Mouse (Mus musculus): ENCODE results near the gene Npas2. TPM values are rescaled to one million over a fixed set of nuclear protein-coding genes. Genes with fewer than 3 reads are reported as not detected.
A peak's percentile ranks its signal among the peaks of the same experiment; 100 is the strongest.

The Npas2 gene
- total RNA-seq, 2 experiments from 2014 or later = 55.3 to 67.1 TPM

DNA sequence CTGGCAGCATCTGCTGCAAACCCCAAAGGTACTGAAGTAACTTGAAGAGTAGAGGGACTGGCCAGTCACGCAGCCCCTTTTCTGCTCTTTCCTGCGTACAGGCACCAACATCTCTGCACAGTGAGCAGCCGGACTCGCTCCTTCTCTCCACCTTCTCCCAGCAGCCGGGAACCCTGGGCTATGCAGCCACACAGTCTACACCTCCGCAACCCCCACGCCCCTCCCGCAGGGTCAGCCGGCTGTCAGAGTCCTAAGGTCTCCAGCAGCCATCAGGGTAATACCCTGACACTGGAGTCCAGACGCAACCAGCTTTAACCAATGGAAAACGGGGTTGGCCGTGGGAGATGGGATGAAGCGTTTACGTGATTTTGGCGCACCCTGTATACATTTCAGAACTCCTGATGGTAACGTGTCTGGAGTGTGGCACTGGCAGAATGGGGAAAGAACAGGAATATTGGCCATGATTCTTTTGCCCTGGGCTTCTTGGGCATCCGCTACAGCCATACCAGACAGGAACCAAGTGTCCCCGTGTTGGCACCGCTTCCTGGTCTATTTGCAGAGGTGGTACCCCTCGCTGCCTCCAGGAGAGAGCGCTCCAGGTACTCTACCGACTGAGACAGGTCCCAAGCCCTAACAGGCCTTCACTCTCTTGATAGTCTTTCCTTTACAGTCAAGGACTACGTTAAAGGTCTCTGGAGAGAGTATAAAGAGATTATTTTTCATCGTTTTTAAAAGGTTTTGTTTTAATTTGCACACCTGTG lies 168.4 kb downstream of the Npas2 start:
- intact Hi-C loops (cut with DNase I) = no loop called here
- DNase-seq (ENCODE audit: low spot score in 2 of 2) = no peak

DNA sequence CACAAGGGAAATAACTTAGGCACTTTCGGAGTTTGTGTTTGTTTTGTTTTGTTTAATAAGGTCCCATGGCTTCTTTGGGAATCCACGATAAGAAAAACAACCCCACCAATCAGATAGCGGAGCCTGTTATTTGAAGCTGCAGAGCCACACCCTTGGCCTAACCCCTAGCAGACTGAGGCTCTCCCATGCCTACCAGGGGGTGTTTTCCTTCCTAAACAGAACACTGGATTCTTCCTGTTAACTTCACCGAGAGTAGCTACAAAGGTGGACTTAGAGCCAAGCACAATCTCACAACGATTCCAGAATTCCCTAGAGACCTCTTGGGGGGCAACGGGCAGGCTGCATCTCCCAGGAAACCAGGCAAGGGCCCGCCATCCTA lies 169.0 kb downstream of the Npas2 start:
- intact Hi-C loops (cut with DNase I) = no loop called here
- DNase-seq (ENCODE audit: low spot score in 2 of 2) = no peak

- intact Hi-C loops (cut with DNase I) = loop anchor here (5.0 kb wide), 1 partner anchor 363 kb away; no protein-coding TSS in a partner anchor
- DNase-seq (ENCODE audit: low spot score in 2 of 2) = no peak
Measured at GRCm38 (mm10) chr1:39365562-39365961, 172.0 kb downstream of the Npas2 start.

DNA sequence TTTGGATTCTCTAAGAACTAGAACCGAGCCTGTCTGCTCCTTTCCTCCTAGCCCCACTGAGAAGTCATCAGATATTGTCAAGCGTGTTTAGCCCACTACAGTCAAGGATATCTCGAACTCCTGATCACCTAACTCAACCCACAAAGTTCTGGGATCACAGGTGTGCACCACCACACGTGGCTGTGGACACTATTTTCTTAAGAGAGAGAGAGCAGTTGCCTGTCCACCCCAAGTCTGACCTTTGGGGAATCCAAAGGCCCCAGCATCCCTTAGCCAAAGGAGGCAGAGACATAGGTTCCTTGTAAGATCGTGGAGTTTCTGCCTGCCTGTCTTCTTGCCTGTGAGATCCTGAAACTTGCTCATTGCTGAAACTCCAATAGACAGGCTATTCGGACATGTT lies 173.5 kb downstream of the Npas2 start:
- intact Hi-C loops (cut with DNase I) = loop anchor here (5.0 kb wide), 1 partner anchor 365 kb away; no protein-coding TSS in a partner anchor
- peak in 1 of 2 experiments; percentile 16 for DNase-seq (ENCODE audit: low spot score in 2 of 2)

DNA sequence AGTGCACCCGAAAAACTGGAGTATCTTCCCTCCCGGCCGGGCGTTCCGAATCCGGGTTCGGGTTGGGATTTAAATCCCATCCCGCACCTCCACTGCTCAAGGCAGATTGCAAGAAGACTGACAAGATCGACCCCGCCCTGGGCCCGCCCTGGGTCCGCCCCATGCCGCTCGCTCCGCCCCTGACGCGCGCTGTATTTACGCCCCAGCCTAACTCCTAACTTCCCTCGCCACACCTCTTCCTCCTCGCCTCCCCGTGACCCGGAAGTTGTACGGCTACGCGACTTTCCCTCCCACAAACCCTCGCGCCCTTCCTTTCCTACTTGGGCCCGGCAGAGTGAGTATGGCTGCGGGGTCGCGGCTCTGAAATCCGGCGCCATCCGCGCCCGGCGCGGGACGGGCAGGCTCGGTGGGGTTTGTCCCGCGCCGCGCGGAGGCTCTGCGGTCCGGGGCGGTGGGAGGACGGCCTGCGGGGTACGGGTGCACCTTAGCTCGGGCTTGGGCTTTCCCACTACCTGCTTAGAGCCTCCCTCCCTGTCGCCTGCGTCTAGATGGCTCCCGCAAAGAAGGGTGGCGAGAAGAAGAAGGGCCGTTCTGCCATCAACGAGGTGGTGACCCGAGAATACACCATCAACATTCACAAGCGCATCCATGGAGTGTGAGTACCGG lies 174.2 kb downstream of the Npas2 start, which contains the start of gene Rpl31:
Gene Rpl31, plus strand, starts transcription at position 242 of the 666 bp plus-strand sequence.
- DNase-seq (ENCODE audit: low spot score in 2 of 2) = peak; percentile 97 to 99
- intact Hi-C loops (cut with DNase I) = loop anchor here (5.0 kb wide), 1 partner anchor 365 kb away; no protein-coding TSS in a partner anchor

GRCm38 (mm10) chr1:39368267-39368841 lies 174.8 kb downstream of the Npas2 start:
- peak in 1 of 2 experiments; percentile 33 for DNase-seq (ENCODE audit: low spot score in 2 of 2)
- intact Hi-C loops (cut with DNase I) = loop anchor here (5.0 kb wide), 1 partner anchor 366 kb away; no protein-coding TSS in a partner anchor

DNA sequence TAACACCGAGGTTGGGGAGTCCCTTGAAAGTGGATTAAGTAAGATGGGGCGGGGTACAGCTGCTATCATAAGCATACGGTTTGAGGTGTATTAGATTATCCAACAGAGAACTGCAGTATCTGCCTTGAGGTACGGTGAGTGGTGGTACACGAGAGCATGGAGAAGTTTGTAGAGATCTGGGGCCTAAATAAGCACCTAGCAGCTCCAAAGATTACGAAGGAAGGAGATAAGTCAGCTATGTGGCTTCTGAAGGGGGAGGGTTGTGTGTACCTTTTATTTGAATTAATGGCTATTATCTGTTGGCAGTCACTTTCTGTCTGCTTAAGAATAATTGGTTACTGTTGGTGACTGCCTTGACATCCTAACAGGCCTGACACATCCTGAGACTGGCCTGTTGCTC lies 176.9 kb downstream of the Npas2 start:
- DNase-seq (ENCODE audit: low spot score in 2 of 2) = no peak
- intact Hi-C loops (cut with DNase I) = no loop called here

DNA sequence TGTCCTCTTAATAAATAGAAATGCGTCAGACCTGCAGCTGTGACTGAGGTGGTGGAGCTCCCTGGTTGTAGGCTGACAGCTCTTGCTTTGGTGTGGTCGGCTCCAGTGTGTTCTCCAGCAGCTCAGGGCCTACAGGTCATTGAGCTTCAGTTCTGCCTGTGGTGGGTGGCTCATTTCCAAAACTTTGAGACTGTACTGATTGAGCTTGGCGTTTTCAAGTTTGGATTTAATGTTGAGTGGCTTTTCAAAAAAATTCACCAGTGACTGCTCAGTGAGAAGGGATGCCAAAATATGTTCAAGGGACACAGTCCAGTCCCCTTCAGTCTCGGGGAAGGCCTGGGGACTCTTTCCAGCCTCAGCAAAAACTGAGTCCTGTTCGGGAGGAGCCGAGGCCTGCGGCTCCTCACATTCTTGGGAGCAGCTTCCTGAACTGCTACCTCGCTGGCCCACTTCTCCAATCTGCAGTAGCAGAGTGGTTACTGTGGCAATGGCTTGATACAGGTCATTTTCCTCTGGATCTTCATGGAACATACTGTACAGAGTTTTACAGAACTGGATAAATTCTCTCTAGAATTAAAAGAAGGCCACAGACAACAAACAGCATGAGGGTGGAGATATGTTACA lies 178.8 kb downstream of the Npas2 start:
- no peak for DNase-seq (ENCODE audit: low spot score in 2 of 2)
- intact Hi-C loops (cut with DNase I) = no loop called here

DNA sequence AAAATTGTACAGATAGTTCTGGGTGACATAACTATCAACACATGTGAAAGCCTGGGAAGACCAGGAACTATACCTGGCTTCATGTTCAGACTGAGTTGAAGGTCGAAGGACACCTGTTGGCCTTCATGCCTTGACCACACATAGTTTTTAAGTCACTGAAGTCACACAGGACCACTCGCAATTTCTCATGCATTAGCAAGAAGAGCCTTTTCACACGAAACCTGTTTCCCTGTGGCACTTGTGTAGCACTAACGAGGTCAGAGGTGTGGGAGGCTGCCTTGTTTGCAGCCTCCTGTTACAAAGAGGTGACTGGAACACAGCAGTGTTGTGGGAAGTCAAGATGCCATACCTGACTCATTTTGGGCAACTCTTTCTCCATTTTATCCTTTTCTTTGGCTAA lies 179.8 kb downstream of the Npas2 start:
- DNase-seq (ENCODE audit: low spot score in 2 of 2) = no peak
- intact Hi-C loops (cut with DNase I) = no loop called here

DNA sequence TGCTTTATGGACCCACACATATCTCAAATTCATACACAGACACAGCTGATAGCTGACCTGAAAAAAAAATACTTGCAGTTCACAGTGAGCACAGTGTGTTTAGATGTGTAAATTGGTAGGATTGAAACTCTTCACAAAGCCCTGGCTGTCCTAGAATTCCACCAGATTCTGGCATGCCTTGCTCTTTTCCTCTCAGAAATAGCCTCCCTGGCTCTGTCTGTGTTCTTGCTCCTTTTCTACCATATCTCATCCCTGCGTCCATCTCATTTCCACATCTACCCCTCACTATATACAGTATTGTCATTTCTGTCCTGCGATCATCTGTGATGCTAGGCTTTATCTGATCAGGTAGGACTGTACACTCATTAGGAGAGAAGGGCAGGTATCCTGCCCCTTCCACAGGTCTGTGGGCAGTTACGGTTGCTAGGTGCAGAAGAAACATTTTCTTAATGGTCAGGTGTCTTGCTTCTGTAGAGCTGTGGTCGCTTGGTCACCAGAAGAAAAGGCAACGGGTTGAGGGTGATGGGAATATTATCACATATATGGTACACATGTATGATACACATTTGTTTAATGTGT lies 180.8 kb downstream of the Npas2 start:
- no peak for DNase-seq (ENCODE audit: low spot score in 2 of 2)
- intact Hi-C loops (cut with DNase I) = no loop called here

GRCm38 (mm10) chr1:39376121-39376520 lies 182.6 kb downstream of the Npas2 start:
- no peak for DNase-seq (ENCODE audit: low spot score in 2 of 2)
- intact Hi-C loops (cut with DNase I) = no loop called here

DNA sequence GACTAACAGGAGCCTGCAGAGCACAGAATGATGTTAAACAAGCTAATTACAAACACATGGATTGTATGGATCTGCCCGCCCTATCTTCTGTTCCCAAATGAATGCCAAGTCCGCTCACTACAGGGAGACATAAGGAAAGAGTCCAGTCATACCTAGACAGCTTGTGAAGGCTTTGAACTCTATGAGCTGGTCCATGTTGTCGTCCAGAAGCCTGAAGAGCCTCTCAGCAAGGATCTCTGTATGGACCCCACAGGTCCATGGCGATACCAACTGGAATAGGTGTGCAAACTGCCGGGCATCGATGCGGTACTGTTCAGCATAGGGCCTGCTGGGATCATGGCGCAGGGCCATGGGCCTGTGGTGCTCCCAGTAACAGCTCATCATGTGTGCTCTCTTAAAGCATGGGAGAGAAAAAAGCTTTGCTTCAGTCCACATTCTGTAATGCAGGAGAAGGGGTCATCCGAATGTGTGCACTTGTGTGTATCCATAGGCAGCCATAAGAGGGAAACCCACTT lies 183.3 kb downstream of the Npas2 start:
- intact Hi-C loops (cut with DNase I) = no loop called here
- DNase-seq (ENCODE audit: low spot score in 2 of 2) = no peak

DNA sequence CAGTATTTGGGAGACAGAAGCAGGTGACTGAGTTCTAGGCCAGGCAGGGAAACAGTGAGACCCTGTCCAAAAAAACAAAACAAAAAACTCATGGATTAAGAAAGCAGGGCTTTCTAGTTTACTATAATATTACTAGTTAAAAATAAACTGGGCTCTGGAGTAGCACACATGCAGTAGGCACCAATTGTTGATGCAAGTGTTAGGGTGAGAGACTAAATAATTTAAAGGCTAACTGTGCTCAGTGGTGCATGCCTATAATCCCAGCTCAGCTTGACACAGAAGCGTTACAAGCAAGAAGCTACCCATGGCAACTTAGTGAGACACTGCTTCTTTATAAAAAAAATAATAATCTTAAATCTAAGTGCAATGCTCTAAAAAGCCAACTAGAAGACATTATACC lies 185.0 kb downstream of the Npas2 start:
- intact Hi-C loops (cut with DNase I) = no loop called here

DNA sequence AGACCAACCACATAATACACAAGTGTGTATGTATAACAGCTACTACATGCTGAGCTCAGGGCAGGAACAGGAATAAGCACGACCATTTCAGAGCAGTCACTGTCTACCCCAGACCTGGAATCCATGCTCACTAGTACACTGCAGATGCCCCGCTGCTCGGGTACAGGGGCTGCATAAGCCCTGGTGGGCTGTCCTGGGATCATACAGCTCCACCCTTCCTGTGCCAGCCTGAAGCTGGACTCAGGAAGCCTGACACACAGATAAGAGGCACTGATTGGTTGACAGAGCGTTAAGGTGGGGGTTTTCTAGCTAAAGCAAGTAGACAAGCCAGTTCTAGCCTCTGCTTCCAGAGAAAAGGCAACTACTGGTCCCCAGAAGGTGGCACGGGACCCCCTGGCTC lies 185.5 kb downstream of the Npas2 start:
- intact Hi-C loops (cut with DNase I) = no loop called here
- DNase-seq (ENCODE audit: low spot score in 2 of 2) = no peak

More for the DNA sequence above, 185.0 kb downstream of the Npas2 start:
- no peak for DNase-seq (ENCODE audit: low spot score in 2 of 2)

DNA sequence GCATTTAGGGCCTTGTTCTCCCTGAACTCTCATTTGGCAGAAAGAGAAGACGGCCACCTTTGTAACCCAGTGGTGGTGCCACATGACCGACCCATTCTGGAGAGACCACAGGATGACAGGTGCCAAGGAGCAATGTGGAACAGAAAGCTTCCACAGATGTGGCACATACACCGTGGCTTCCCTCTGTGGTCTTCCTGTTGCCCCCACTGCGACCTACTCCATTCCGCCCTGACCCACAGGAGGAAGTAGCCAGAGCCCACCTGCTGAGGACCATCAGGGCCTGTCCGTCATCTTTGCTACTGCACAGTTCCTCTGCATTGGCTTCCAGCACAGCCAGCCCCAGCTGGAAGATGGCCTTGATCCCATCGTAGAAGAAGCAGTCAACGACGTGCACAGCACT lies 187.5 kb downstream of the Npas2 start:
- intact Hi-C loops (cut with DNase I) = no loop called here
- DNase-seq (ENCODE audit: low spot score in 2 of 2) = no peak

DNA sequence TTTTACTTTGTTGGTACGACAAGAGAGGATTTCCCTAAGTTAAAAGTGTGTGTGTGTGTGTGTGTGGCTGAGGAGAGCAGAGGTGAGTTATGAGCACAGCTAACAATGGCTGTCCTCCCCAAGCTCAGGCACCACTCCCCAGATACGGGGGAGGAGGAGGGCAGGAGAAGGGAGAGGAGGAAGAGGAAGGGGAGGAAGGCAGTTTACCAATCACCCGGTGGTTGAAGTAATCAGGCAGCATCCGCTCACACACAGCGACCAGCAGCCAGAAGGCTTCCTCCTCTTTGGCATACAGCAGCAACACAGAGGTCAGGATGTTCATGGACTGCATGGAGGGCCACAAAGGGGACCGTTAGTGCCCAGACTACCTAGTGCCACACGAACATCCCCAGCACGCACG lies 191.4 kb downstream of the Npas2 start:
- intact Hi-C loops (cut with DNase I) = no loop called here
- no peak for DNase-seq (ENCODE audit: low spot score in 2 of 2)

DNA sequence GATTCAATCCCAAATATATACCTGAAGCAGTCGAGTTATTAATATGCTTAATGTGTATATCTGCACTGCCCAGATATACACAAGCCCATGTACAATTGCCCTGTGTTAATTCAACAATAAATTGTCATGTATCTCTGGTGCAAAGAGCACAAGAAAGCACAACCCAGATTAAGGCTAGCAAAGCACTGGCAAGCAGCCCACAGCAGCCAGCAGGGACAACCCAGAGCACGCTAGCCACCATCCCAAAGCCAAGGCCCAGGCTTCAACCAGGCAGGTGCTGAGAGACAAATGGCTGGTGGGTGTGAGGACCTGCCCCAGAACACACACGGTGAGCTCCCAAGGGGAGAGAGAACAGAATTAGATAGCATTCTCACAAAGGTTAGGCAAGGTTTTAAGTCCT lies 192.9 kb downstream of the Npas2 start:
- intact Hi-C loops (cut with DNase I) = no loop called here

DNA sequence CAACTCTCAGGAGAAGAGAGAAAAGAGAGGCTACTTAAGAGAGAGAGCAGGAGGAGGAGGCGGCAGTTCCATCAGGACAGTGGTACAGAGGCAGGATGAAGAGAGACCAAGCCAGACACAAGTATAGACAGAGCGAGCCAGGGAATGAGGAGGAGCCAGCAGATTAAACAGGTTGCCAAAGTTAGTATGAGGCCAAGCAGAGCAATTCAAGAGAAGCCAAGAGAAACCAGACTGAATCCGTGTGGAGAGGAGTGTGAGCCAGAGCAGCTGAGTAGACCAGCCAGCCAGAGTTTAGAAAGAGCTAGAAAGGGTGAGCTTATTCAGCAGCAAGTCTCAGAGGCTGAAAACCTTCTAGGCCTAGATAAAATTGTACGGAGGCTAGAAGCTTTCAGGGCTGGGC lies 194.0 kb downstream of the Npas2 start:
- intact Hi-C loops (cut with DNase I) = no loop called here
- peak in 1 of 2 experiments; percentile 39 for DNase-seq (ENCODE audit: low spot score in 2 of 2)

More for the DNA sequence above, 192.9 kb downstream of the Npas2 start:
- DNase-seq (ENCODE audit: low spot score in 2 of 2) = no peak

GRCm38 (mm10) chr1:39388163-39388562 lies 194.6 kb downstream of the Npas2 start:
- no peak for DNase-seq (ENCODE audit: low spot score in 2 of 2)
- intact Hi-C loops (cut with DNase I) = no loop called here

DNA sequence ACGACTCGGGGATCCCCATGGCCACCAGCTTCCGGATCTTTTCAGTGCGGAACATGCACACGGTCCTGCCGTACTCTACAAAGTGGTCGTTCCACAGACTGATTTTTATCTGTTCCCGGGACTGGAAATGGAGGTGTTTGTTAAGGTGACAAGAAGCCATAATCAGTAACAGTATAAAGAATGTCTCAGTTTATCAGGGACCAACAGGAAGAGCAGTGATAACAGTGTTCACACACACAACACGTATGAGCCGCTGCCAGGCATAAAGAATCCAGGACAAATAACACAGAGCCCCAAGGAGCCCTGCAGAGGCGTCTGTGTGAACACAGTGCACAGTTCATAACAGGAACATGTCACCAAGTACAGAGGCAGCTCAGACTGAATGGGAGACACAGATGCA lies 195.8 kb downstream of the Npas2 start:
- intact Hi-C loops (cut with DNase I) = no loop called here
- no peak for DNase-seq (ENCODE audit: low spot score in 2 of 2)
